Comparison of ENCODE assay signal across 8 mouse cellular contexts in genomic region chr1:194816913-194817312, GRCm38 (mm10).
DNase-seq lines count a peak whose midpoint lies in the region; ATAC-seq and TF ChIP-seq lines count a peak whose summit lies in the region.

No protein-coding gene starts in this region.

- peaks cover 18% of the 10 kb centered on the region for H3K36me3 ChIP-seq in heart, embryonic 12.5 days
- 0 out of 2 replicates have a peak, but pooled peaks cover 5% of the 10 kb centered on the region for H3K36me3 ChIP-seq in kidney, postnatal 0 days (ENCODE audit: insufficient read depth, low read length)
- peaks cover 14% of the 10 kb centered on the region for H3K36me3 ChIP-seq in liver, adult 2 months (ENCODE audit: control insufficient read depth, insufficient read depth, low read length)
- no peaks in the 10 kb centered on the region for H3K36me3 ChIP-seq in neural tube, embryonic 11.5 days (ENCODE audit: control insufficient read depth, insufficient read depth, low read length)

- H3K4me2 ChIP-seq in heart, embryonic 12.5 days, result no peak overlapping the region
- no peak overlapping the region for H3K4me2 ChIP-seq in kidney, postnatal 0 days (ENCODE audit: low read length)
- H3K4me2 ChIP-seq in neural tube, embryonic 11.5 days (ENCODE audit: low read depth), result no peak overlapping the region

- 29% methylated on average over 2 of the region's 2 CpGs for WGBS in heart, embryonic 12.5 days
- WGBS in kidney, postnatal 0 days, result 32% methylated on average over 2 of the region's 2 CpGs
- 48% methylated on average over 2 of the region's 2 CpGs for WGBS in liver, adult 2 months
- WGBS in neural tube, embryonic 11.5 days, result 34% methylated on average over 2 of the region's 2 CpGs

- no peak for TF ChIP-seq POLR2A in brain, embryonic 14.5 days (IDR thresholded peaks at IDR 0.05; ENCODE audit: borderline replicate concordance, extremely low read depth, insufficient read depth, insufficient read length, poor library complexity, severe bottlenecking)
- no peak for TF ChIP-seq POLR2A in liver, adult 2 months (IDR thresholded peaks at IDR 0.05; ENCODE audit: extremely low read depth, insufficient read depth, low read length)

- peak; percentile 70 for ATAC-seq in erythroid progenitor cell, adult 5-6 weeks (replicated peaks; ENCODE audit: low FRiP score, poor library complexity, severe bottlenecking)
- ATAC-seq in heart, embryonic 12.5 days (ENCODE audit: insufficient number of reproducible peaks, low FRiP score), result peak; percentile 75
- peak; percentile 68; the same call in 1 of the 2 replicates for ATAC-seq in kidney, postnatal 0 days (replicated peaks; ENCODE audit: low FRiP score, low read depth)
- ATAC-seq in neural tube, embryonic 11.5 days (ENCODE audit: insufficient read depth, low FRiP score, low TSS enrichment), result peak; percentile 89

- H3K79me2 ChIP-seq in liver, adult 2 months (ENCODE audit: control insufficient read depth, insufficient read depth, low read length), result no peaks in the 10 kb centered on the region

- no peak overlapping the region for H3K9ac ChIP-seq in heart, embryonic 12.5 days
- no peak overlapping the region for H3K9ac ChIP-seq in kidney, postnatal 0 days (ENCODE audit: low read depth, low read length)
- H3K9ac ChIP-seq in liver, adult 2 months (ENCODE audit: low read depth, low read length), result no peak overlapping the region
- no peak overlapping the region for H3K9ac ChIP-seq in neural tube, embryonic 11.5 days (ENCODE audit: low read length)

- peak; percentile 88 for TF ChIP-seq CTCF in brain, embryonic 14.5 days (IDR thresholded peaks at IDR 0.05; ENCODE audit: borderline replicate concordance, extremely low read depth, insufficient read depth, insufficient read length)
- peak; percentile 88 for TF ChIP-seq CTCF in kidney, postnatal 0 days (IDR thresholded peaks at IDR 0.05; ENCODE audit: low read depth)
- peak; percentile 72 for TF ChIP-seq CTCF in liver, adult 2 months (IDR thresholded peaks at IDR 0.05; ENCODE audit: low read depth, low read length)

- no peaks in the 10 kb centered on the region for H3K27me3 ChIP-seq in heart, embryonic 12.5 days (replicated peaks)
- H3K27me3 ChIP-seq in kidney, postnatal 0 days (ENCODE audit: insufficient read depth, low read length), result no peaks in the 10 kb centered on the region
- no peaks in the 10 kb centered on the region for H3K27me3 ChIP-seq in liver, adult 2 months (ENCODE audit: control insufficient read depth, insufficient read depth, low read length)
- no peaks in the 10 kb centered on the region for H3K27me3 ChIP-seq in neural tube, embryonic 11.5 days (ENCODE audit: control insufficient read depth, insufficient read depth, low read length)

- H3K27ac ChIP-seq in heart, embryonic 12.5 days (ENCODE audit: poor library complexity, severe bottlenecking), result no peak overlapping the region
- H3K27ac ChIP-seq in kidney, postnatal 0 days, result no peak overlapping the region
- no peak overlapping the region for H3K27ac ChIP-seq in liver, adult 2 months (replicated peaks; ENCODE audit: insufficient read depth, low read depth, low read length)
- no peak overlapping the region for H3K27ac ChIP-seq in neural tube, embryonic 11.5 days (ENCODE audit: low read depth, low read length)

- H3K9me3 ChIP-seq in heart, embryonic 12.5 days (replicated peaks), result no peaks in the 10 kb centered on the region
- no peaks in the 10 kb centered on the region for H3K9me3 ChIP-seq in kidney, postnatal 0 days (replicated peaks; ENCODE audit: low read length)
- H3K9me3 ChIP-seq in neural tube, embryonic 11.5 days (ENCODE audit: control insufficient read depth, low read length), result no peaks in the 10 kb centered on the region

- H3K4me1 ChIP-seq in heart, embryonic 12.5 days (replicated peaks), result peaks cover 31% of the 10 kb centered on the region
- no peaks in the 10 kb centered on the region for H3K4me1 ChIP-seq in kidney, postnatal 0 days (replicated peaks; ENCODE audit: insufficient read depth, low read length)
- no peaks in the 10 kb centered on the region for H3K4me1 ChIP-seq in liver, adult 2 months (ENCODE audit: control insufficient read depth, insufficient read depth, low read length)
- H3K4me1 ChIP-seq in neural tube, embryonic 11.5 days (ENCODE audit: control insufficient read depth, insufficient read depth, low read length), result no peaks in the 10 kb centered on the region

- no peak overlapping the region for H3K4me3 ChIP-seq in heart, embryonic 12.5 days
- H3K4me3 ChIP-seq in kidney, postnatal 0 days (replicated peaks; ENCODE audit: low read depth, low read length), result no peak overlapping the region
- no peak overlapping the region for H3K4me3 ChIP-seq in liver, adult 2 months (ENCODE audit: insufficient read depth, low read depth, low read length)
- H3K4me3 ChIP-seq in neural tube, embryonic 11.5 days (ENCODE audit: low read depth, low read length), result no peak overlapping the region

- DNase-seq in A20 (ENCODE audit: low read depth, low spot score), result peak; percentile 70
- DNase-seq in brain, embryonic 14.5 days (ENCODE audit: low read depth), result peak; percentile 87
- peak; percentile 90 for DNase-seq in kidney, postnatal 0 days (ENCODE audit: low spot score)
- peak; percentile 27 for DNase-seq in liver, adult 2 months (ENCODE audit: extremely low read depth, low read depth, low spot score)
- peak; percentile 75 for DNase-seq in neural tube, embryonic 11.5 days (ENCODE audit: low spot score)
- peak; percentile 61 for DNase-seq in telencephalon, adult 2 months (ENCODE audit: low read depth, low spot score)

Comparison
In these comparisons a context has a peak if more than half of its experiments do, and no peak if none do; other contexts are left out.
1. DNase-seq: peak in every context shown above with its lines; median percentile 90 in kidney, postnatal 0 days; 87 in brain, embryonic 14.5 days; 75 in neural tube, embryonic 11.5 days; 70 in A20; 61 in telencephalon, adult 2 months; 27 in liver, adult 2 months.